Mouse (Mus musculus) C2C12 (cell line): ENCODE data around the gene Syngr2. TPM values are rescaled to one million over a fixed set of nuclear protein-coding genes. Genes with fewer than 3 reads are reported as not detected.
A peak's percentile ranks its signal among the peaks of the same experiment; 100 is the strongest.

ENCODE experiments used
- H3K27me3 ChIP-seq: one replicate; pipeline ENCODE4 v1.6.1; 2011; ENCODE audit not compliant: control insufficient read depth, insufficient read depth, insufficient read length
- H3K36me3 ChIP-seq: one replicate; pipeline ENCODE4 v1.6.1; 2011; ENCODE audit not compliant: control insufficient read depth, insufficient read depth
- H3K4me3 ChIP-seq: one replicate; pipeline ENCODE4 v1.5.1; 2011; ENCODE audit warnings: mild to moderate bottlenecking, control low read depth; ENCODE audit not compliant: poor library complexity, insufficient read depth, severe bottlenecking
- H3K79me2 ChIP-seq: one replicate; pipeline ENCODE4 v1.6.1; 2011; ENCODE audit not compliant: control insufficient read depth, insufficient read depth
- H3K79me3 ChIP-seq: one replicate; pipeline ENCODE4 v1.6.1; 2011; ENCODE audit warnings: low read depth, control low read depth
- H3ac ChIP-seq: one replicate; pipeline ENCODE3; 2011; ENCODE audit warnings: low read depth; ENCODE audit not compliant: control insufficient read depth, insufficient read length
- CEBPB ChIP-seq: IDR thresholded peaks from one replicate; pipeline ENCODE4 v1.6.1; 2011; ENCODE audit warnings: low read depth, mild to moderate bottlenecking, control low read depth, moderate library complexity
- CTCF ChIP-seq: IDR thresholded peaks from one replicate; pipeline ENCODE4 v1.5.1; 2011; ENCODE audit not compliant: control insufficient read depth, insufficient read depth, insufficient read length
- FOSL1 ChIP-seq: IDR thresholded peaks from one replicate; pipeline ENCODE4 v1.8.0; 2011; ENCODE audit warnings: mild to moderate bottlenecking, low read length; ENCODE audit not compliant: poor library complexity, insufficient read depth, severe bottlenecking
- MAX ChIP-seq: IDR thresholded peaks from one replicate; pipeline ENCODE4 v1.6.1; 2011; ENCODE audit warnings: mild to moderate bottlenecking, control low read depth
- MYOD1 ChIP-seq: IDR thresholded peaks from one replicate; pipeline ENCODE4 v1.6.1; 2011; ENCODE audit warnings: low read depth; ENCODE audit not compliant: control insufficient read depth, insufficient read length
- MYOG ChIP-seq: IDR thresholded peaks from one replicate; pipeline ENCODE4 v1.6.1; 2011; ENCODE audit not compliant: control insufficient read depth, insufficient read length; ENCODE audit errors: extremely low read depth
- USF1 ChIP-seq: IDR thresholded peaks from one replicate; pipeline ENCODE4 v1.6.1; 2011; ENCODE audit warnings: low read depth, mild to moderate bottlenecking, control low read depth, moderate library complexity
- polyA plus RNA-seq: library from polyadenylated mRNA; unstranded; fragments of >200 nt; fragmentation: generic; extraction: Trizol; gene quantifications from one replicate; pipeline ENCODE4 v1.2.1, GENCODE M21; 2012; ENCODE audit warnings: missing spikeins

Syngr2 gene
- polyA plus RNA-seq, 1 experiment: 65.3 TPM

DNA sequence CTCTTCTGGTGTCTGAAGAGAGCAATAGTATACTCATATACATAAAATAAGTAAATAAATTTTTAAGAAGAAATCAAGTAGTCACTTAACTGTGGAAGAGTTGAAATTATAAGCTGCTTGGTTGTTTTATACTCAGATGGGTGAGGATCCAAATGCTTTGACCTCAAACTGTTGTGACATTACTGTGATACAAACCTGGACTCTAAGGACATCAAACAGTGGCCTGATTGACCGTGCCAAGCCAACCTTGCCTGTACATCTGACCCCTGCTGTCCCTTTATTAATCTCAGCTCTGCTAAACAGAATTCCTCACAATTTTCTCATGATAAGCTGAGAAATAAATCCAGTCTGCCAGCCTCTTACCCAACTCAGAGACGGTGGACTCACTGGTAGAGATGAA, 36.2 kb downstream of the Syngr2 start:
- Histone ChIP-seq H3K27me3 (no peaks in the 10 kb centered on the region), H3K36me3 (peaks cover 6% of the 10 kb centered on the region), H3K79me3 (peaks cover 19% of the 10 kb centered on the region), H3K79me2 (peaks cover 28% of the 10 kb centered on the region), H3K4me3 (no peak overlapping the region), H3ac (no peak overlapping the region)
- TF ChIP-seq MYOD1: no peak

DNA sequence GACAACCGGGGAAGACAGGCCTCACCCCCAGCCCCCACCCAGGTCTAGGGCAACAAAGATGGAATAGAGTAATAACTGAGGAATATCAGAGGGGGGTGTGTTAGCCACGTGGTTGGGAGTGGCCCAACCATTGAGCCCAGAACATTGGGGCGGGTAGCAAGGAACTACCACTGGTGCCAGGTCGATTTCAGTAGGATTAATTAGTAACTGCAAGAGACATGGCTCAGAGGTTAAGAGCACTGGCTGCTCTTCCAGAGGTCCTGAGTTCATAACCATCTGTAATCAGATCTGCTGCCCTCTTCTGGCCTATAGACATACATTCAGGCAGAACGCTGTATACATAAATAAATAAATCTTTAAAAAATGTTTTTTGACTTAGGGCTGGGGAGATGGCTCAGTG, 37.2 kb downstream of the Syngr2 start:
- Histone ChIP-seq H3K27me3 (no peaks in the 10 kb centered on the region), H3K79me2 (peaks cover 38% of the 10 kb centered on the region), H3ac (no peak overlapping the region), H3K4me3 (no peak overlapping the region), H3K36me3 (peaks cover 16% of the 10 kb centered on the region), H3K79me3 (peaks cover 28% of the 10 kb centered on the region)
- TF ChIP-seq MAX: no peak

- H3K79me2 ChIP-seq: peaks cover 48% of the 10 kb centered on the region
- peaks cover 39% of the 10 kb centered on the region for H3K79me3 ChIP-seq
- no peaks in the 10 kb centered on the region for H3K27me3 ChIP-seq
- H3ac ChIP-seq: peak overlapping the region; percentile 85
- peaks cover 26% of the 10 kb centered on the region for H3K36me3 ChIP-seq
- peak overlapping the region; percentile 98 for H3K4me3 ChIP-seq
- TF ChIP-seq CTCF (no peak), MAX (no peak), CEBPB (peak; percentile 64), FOSL1 (no peak), MYOD1 (no peak), USF1 (no peak)
These were observed 38.2 kb downstream of the Syngr2 start for GRCm38 (mm10) chr11:117847593-117848215.

GRCm38 (mm10) chr11:117848271-117848984, 39.0 kb downstream of the Syngr2 start:
- H3K79me2 ChIP-seq: peaks cover 56% of the 10 kb centered on the region
- H3ac ChIP-seq: peak overlapping the region; percentile 85
- no peaks in the 10 kb centered on the region for H3K27me3 ChIP-seq
- TF ChIP-seq CTCF (no peak), CEBPB (no peak), MYOG (no peak), FOSL1 (no peak), MYOD1 (no peak), USF1 (no peak), MAX (no peak)
- H3K79me3 ChIP-seq: peaks cover 46% of the 10 kb centered on the region
- peak overlapping the region; percentile 98 for H3K4me3 ChIP-seq
- peaks cover 33% of the 10 kb centered on the region for H3K36me3 ChIP-seq

GRCm38 (mm10) chr11:117848985-117849671, 39.7 kb downstream of the Syngr2 start, which contains the start of gene Birc5:
Birc5 (plus strand) TSS chr11:117849251.
- H3K4me3 ChIP-seq: peak within 1 kb of the TSS; percentile 98
- H3K36me3 ChIP-seq: peaks cover 40% of the 10 kb centered on the region
- H3K27me3 ChIP-seq: no peaks in the 10 kb centered on the region
- TF ChIP-seq MYOD1 (peak; percentile 45), CTCF (no peak)
- peaks cover 53% of the 10 kb centered on the region for H3K79me3 ChIP-seq
- peak within 1 kb of the TSS; percentile 92 for H3ac ChIP-seq
- peaks cover 63% of the 10 kb centered on the region for H3K79me2 ChIP-seq

- peaks cover 53% of the 10 kb centered on the region for H3K79me3 ChIP-seq
- no peak overlapping the region for H3K4me3 ChIP-seq
- peaks cover 74% of the 10 kb centered on the region for H3K36me3 ChIP-seq
- no peak overlapping the region for H3ac ChIP-seq
- peaks cover 73% of the 10 kb centered on the region for H3K79me2 ChIP-seq
- TF ChIP-seq MYOG (no peak), CTCF (no peak), MAX (no peak), FOSL1 (no peak), USF1 (no peak), CEBPB (no peak), MYOD1 (no peak)
- no peaks in the 10 kb centered on the region for H3K27me3 ChIP-seq
These were observed 43.4 kb downstream of the Syngr2 start for GRCm38 (mm10) chr11:117852875-117853274.
